Mouse (Mus musculus): ENCODE measurements around the gene Rbbp5. TPM values are rescaled to one million over a fixed set of nuclear protein-coding genes. Genes with fewer than 3 reads are reported as not detected.

Rbbp5 gene
- polyA plus RNA-seq, 1 experiment from 2014 or later: 32.2 TPM

GRCm38 (mm10) chr1:132523048-132523447 lies 45.9 kb downstream of the Rbbp5 start:
- no peaks in the 10 kb centered on the region for H3K4me1 ChIP-seq (ENCODE audit: control insufficient read depth, insufficient read depth, low read length)
- peaks cover 6% of the 10 kb centered on the region for H3K27me3 ChIP-seq (ENCODE audit: control insufficient read depth, insufficient read depth, low read length)
- no peaks in the 10 kb centered on the region for H3K36me3 ChIP-seq (ENCODE audit: control insufficient read depth, insufficient read depth)
- H3K9ac ChIP-seq (ENCODE audit: low read length): no peak overlapping the region
- 79% methylated on average over 8 of the region's 8 CpGs for WGBS
- H3K27ac ChIP-seq (ENCODE audit: low read length): no peak overlapping the region
- no peak overlapping the region for H3K4me2 ChIP-seq (ENCODE audit: low read depth, low read length)
- H3K4me3 ChIP-seq (ENCODE audit: low read length): no peak overlapping the region
- no peaks in the 10 kb centered on the region for H3K9me3 ChIP-seq (replicated peaks; ENCODE audit: control insufficient read depth, low read length)
- ATAC-seq (replicated peaks; ENCODE audit: extremely low read depth, insufficient read depth, low FRiP score): no peak

- no peak for ATAC-seq (replicated peaks; ENCODE audit: extremely low read depth, insufficient read depth, low FRiP score)
- Histone ChIP-seq H3K36me3 (ENCODE audit: control insufficient read depth, insufficient read depth) (no peaks in the 10 kb centered on the region), H3K9me3 (replicated peaks; ENCODE audit: control insufficient read depth, low read length) (no peaks in the 10 kb centered on the region), H3K27ac (ENCODE audit: low read length) (no peak overlapping the region), H3K4me2 (ENCODE audit: low read depth, low read length) (no peak overlapping the region), H3K4me1 (ENCODE audit: control insufficient read depth, insufficient read depth, low read length) (no peaks in the 10 kb centered on the region), H3K4me3 (ENCODE audit: low read length) (no peak overlapping the region), H3K27me3 (ENCODE audit: control insufficient read depth, insufficient read depth, low read length) (peaks cover 9% of the 10 kb centered on the region), H3K9ac (ENCODE audit: low read length) (no peak overlapping the region)
- 27% methylated on average over 4 of the region's 4 CpGs for WGBS
Observed at GRCm38 (mm10) chr1:132523920-132524319, 46.8 kb downstream of the Rbbp5 start.

GRCm38 (mm10) chr1:132525832-132526231 lies 48.7 kb downstream of the Rbbp5 start:
- 7% methylated on average over 10 of the region's 10 CpGs for WGBS
- no peaks in the 10 kb centered on the region for H3K36me3 ChIP-seq (ENCODE audit: control insufficient read depth, insufficient read depth)
- no peak overlapping the region for H3K4me3 ChIP-seq (ENCODE audit: low read length)
- H3K27ac ChIP-seq (ENCODE audit: low read length): no peak overlapping the region
- H3K4me1 ChIP-seq (ENCODE audit: control insufficient read depth, insufficient read depth, low read length): no peaks in the 10 kb centered on the region
- H3K4me2 ChIP-seq (ENCODE audit: low read depth, low read length): no peak overlapping the region
- H3K27me3 ChIP-seq (ENCODE audit: control insufficient read depth, insufficient read depth, low read length): peaks cover 9% of the 10 kb centered on the region
- no peaks in the 10 kb centered on the region for H3K9me3 ChIP-seq (replicated peaks; ENCODE audit: control insufficient read depth, low read length)
- no peak for ATAC-seq (replicated peaks; ENCODE audit: extremely low read depth, insufficient read depth, low FRiP score)
- no peak overlapping the region for H3K9ac ChIP-seq (ENCODE audit: low read length)

- no peaks in the 10 kb centered on the region for H3K4me1 ChIP-seq (ENCODE audit: control insufficient read depth, insufficient read depth, low read length)
- H3K9me3 ChIP-seq (replicated peaks; ENCODE audit: control insufficient read depth, low read length): no peaks in the 10 kb centered on the region
- WGBS: 87% methylated on average over 13 of the region's 13 CpGs
Observed at GRCm38 (mm10) chr1:132528071-132528470, 50.9 kb downstream of the Rbbp5 start.

GRCm38 (mm10) chr1:132528647-132529334 lies 51.6 kb downstream of the Rbbp5 start:
- peaks cover 20% of the 10 kb centered on the region for H3K27me3 ChIP-seq (ENCODE audit: control insufficient read depth, insufficient read depth, low read length)
- H3K9me3 ChIP-seq (replicated peaks; ENCODE audit: control insufficient read depth, low read length): no peaks in the 10 kb centered on the region
- H3K4me3 ChIP-seq (ENCODE audit: low read length): no peak overlapping the region
- no peak overlapping the region for H3K27ac ChIP-seq (ENCODE audit: low read length)
- no peaks in the 10 kb centered on the region for H3K4me1 ChIP-seq (ENCODE audit: control insufficient read depth, insufficient read depth, low read length)
- 80% methylated on average over 19 of the region's 19 CpGs for WGBS
- no peak overlapping the region for H3K9ac ChIP-seq (ENCODE audit: low read length)
- no peak for ATAC-seq (replicated peaks; ENCODE audit: extremely low read depth, insufficient read depth, low FRiP score)
- H3K4me2 ChIP-seq (ENCODE audit: low read depth, low read length): no peak overlapping the region
- no peaks in the 10 kb centered on the region for H3K36me3 ChIP-seq (ENCODE audit: control insufficient read depth, insufficient read depth)

More at GRCm38 (mm10) chr1:132528071-132528470, 50.9 kb downstream of the Rbbp5 start:
- Histone ChIP-seq H3K4me2 (ENCODE audit: low read depth, low read length) (no peak overlapping the region), H3K4me3 (ENCODE audit: low read length) (no peak overlapping the region), H3K27ac (ENCODE audit: low read length) (no peak overlapping the region), H3K9ac (ENCODE audit: low read length) (no peak overlapping the region), H3K36me3 (ENCODE audit: control insufficient read depth, insufficient read depth) (no peaks in the 10 kb centered on the region), H3K27me3 (ENCODE audit: control insufficient read depth, insufficient read depth, low read length) (peaks cover 13% of the 10 kb centered on the region)
- ATAC-seq (replicated peaks; ENCODE audit: extremely low read depth, insufficient read depth, low FRiP score): no peak

- peaks cover 35% of the 10 kb centered on the region for H3K27me3 ChIP-seq (ENCODE audit: control insufficient read depth, insufficient read depth, low read length)
- WGBS: 21% methylated on average over 5 of the region's 5 CpGs
- no peaks in the 10 kb centered on the region for H3K9me3 ChIP-seq (replicated peaks; ENCODE audit: control insufficient read depth, low read length)
- no peak overlapping the region for H3K27ac ChIP-seq (ENCODE audit: low read length)
- H3K4me1 ChIP-seq (ENCODE audit: control insufficient read depth, insufficient read depth, low read length): no peaks in the 10 kb centered on the region
- H3K4me3 ChIP-seq (ENCODE audit: low read length): no peak overlapping the region
- no peak overlapping the region for H3K9ac ChIP-seq (ENCODE audit: low read length)
- ATAC-seq (replicated peaks; ENCODE audit: extremely low read depth, insufficient read depth, low FRiP score): no peak
- H3K36me3 ChIP-seq (ENCODE audit: control insufficient read depth, insufficient read depth): no peaks in the 10 kb centered on the region
- no peak overlapping the region for H3K4me2 ChIP-seq (ENCODE audit: low read depth, low read length)
Observed at GRCm38 (mm10) chr1:132530631-132531191, 53.5 kb downstream of the Rbbp5 start.

- H3K4me1 ChIP-seq (ENCODE audit: control insufficient read depth, insufficient read depth, low read length): no peaks in the 10 kb centered on the region
- H3K27me3 ChIP-seq (ENCODE audit: control insufficient read depth, insufficient read depth, low read length): peaks cover 37% of the 10 kb centered on the region
- no peak overlapping the region for H3K9ac ChIP-seq (ENCODE audit: low read length)
- no peak overlapping the region for H3K27ac ChIP-seq (ENCODE audit: low read length)
- ATAC-seq (replicated peaks; ENCODE audit: extremely low read depth, insufficient read depth, low FRiP score): no peak
- WGBS: 51% methylated on average over 9 of the region's 9 CpGs
- H3K9me3 ChIP-seq (replicated peaks; ENCODE audit: control insufficient read depth, low read length): no peaks in the 10 kb centered on the region
- no peak overlapping the region for H3K4me3 ChIP-seq (ENCODE audit: low read length)
- H3K36me3 ChIP-seq (ENCODE audit: control insufficient read depth, insufficient read depth): no peaks in the 10 kb centered on the region
- no peak overlapping the region for H3K4me2 ChIP-seq (ENCODE audit: low read depth, low read length)
Observed at GRCm38 (mm10) chr1:132532521-132532920, 55.4 kb downstream of the Rbbp5 start.

- under 1% methylated on average over 8 of the region's 8 CpGs for WGBS
- H3K9me3 ChIP-seq (replicated peaks; ENCODE audit: control insufficient read depth, low read length): no peaks in the 10 kb centered on the region
- H3K4me3 ChIP-seq (ENCODE audit: low read length): no peak overlapping the region
- H3K4me2 ChIP-seq (ENCODE audit: low read depth, low read length): no peak overlapping the region
- H3K36me3 ChIP-seq (ENCODE audit: control insufficient read depth, insufficient read depth): no peaks in the 10 kb centered on the region
- no peaks in the 10 kb centered on the region for H3K4me1 ChIP-seq (ENCODE audit: control insufficient read depth, insufficient read depth, low read length)
- H3K27me3 ChIP-seq (ENCODE audit: control insufficient read depth, insufficient read depth, low read length): peaks cover 45% of the 10 kb centered on the region
- no peak overlapping the region for H3K9ac ChIP-seq (ENCODE audit: low read length)
- H3K27ac ChIP-seq (ENCODE audit: low read length): no peak overlapping the region
- ATAC-seq (replicated peaks; ENCODE audit: extremely low read depth, insufficient read depth, low FRiP score): no peak
Observed at GRCm38 (mm10) chr1:132533840-132534239, 56.7 kb downstream of the Rbbp5 start.

GRCm38 (mm10) chr1:132535541-132535940 lies 58.4 kb downstream of the Rbbp5 start:
- Histone ChIP-seq H3K4me1 (ENCODE audit: control insufficient read depth, insufficient read depth, low read length) (no peaks in the 10 kb centered on the region), H3K27ac (ENCODE audit: low read length) (no peak overlapping the region), H3K36me3 (ENCODE audit: control insufficient read depth, insufficient read depth) (no peaks in the 10 kb centered on the region), H3K9me3 (replicated peaks; ENCODE audit: control insufficient read depth, low read length) (no peaks in the 10 kb centered on the region), H3K4me3 (ENCODE audit: low read length) (no peak overlapping the region), H3K9ac (ENCODE audit: low read length) (no peak overlapping the region), H3K27me3 (ENCODE audit: control insufficient read depth, insufficient read depth, low read length) (peaks cover 61% of the 10 kb centered on the region), H3K4me2 (ENCODE audit: low read depth, low read length) (no peak overlapping the region)
- no peak for ATAC-seq (replicated peaks; ENCODE audit: extremely low read depth, insufficient read depth, low FRiP score)
- 85% methylated on average over 4 of the region's 4 CpGs for WGBS

All from heart, embryonic 16.5 days (tissue).